Mouse (Mus musculus) stomach, postnatal 0 days (tissue): ENCODE data around the gene Atp5f1.

Experiments
- CTCF ChIP-seq: IDR thresholded peaks from 2 replicates; pipeline ENCODE4 v1.5.1; 2016; ENCODE audit warnings: antibody characterized with exemption, low read depth, mild to moderate bottlenecking, moderate library complexity
- EP300 ChIP-seq: optimal IDR thresholded peaks from 2 replicates; pipeline ENCODE3; 2016; ENCODE audit warnings: antibody characterized with exemption

GRCm38 (mm10) chr3:105917656-105918354 lies 42.1 kb downstream of the Atp5f1 start:
- no peak for TF ChIP-seq EP300
- TF ChIP-seq CTCF = no peak
